Mouse (Mus musculus) T-helper 2 cell (primary cell): ENCODE results near the gene Impdh1.
"Not testable (repeated sequence)": the region's sequence is repeated elsewhere in the genome, so short reads cannot be mapped to it uniquely, and the experiment has no call there.

Experiments used
- in situ Hi-C: fragments of 300-600 bp; cut with MboI, MseI; formaldehyde crosslinking; loops from one replicate; pipeline ENCODE4 v1.15.1; 2025; ENCODE audit warnings: high pct_unique_total_duplicates

The Impdh1 gene

DNA sequence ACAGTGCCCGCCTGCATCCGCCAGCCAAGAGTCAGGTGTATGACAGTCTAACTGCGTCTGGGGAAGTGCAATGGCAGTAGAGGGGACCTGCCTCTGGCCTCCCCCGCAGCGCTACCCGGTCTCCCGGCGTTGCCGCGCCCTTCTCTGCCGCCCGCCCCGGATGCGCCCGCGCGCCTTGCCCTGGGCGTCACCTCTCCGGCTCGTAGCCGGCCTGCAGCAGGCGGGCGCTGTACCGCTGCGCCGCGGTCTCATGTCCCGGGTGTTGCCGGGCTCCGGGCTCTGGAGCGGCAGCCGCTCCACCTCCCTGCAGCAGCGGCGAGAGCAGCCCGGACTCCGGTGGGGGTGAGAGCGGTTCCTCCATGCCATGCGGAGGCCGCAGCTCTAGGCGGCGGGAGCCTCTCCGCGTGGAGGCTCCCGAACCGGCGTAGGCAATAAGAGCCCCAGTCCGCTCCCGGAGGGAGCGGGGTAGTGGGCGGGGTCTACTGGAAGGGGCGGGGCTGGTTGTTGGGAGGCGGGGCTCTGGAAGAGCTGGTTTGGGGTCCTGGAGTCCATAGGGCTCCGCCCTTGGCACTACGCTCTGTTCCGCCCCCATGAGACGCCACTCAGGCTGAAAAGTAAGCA, at the start of gene Impdh1:
Gene Impdh1, minus strand, starts transcription at position 484 of the 621 bp plus-strand sequence.
- in situ Hi-C loops: no loop called here

DNA sequence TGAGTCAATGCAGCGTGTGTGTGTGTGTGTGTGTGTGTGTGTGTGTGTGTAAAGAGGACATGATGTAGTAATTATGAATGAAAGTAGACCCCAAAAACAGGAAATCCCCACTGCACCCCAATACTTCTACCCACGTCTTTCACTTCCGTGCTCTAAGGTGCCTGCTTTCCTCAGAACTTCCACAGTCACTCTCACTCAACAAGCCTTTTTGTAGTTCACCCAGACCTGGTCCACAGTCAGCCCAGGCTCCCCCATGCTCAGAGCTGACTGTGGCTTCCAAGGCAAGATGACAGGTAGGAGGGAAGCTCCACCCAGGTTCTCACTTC, 48.3 kb upstream of the Impdh1 start:
- in situ Hi-C loops: no loop called here

DNA sequence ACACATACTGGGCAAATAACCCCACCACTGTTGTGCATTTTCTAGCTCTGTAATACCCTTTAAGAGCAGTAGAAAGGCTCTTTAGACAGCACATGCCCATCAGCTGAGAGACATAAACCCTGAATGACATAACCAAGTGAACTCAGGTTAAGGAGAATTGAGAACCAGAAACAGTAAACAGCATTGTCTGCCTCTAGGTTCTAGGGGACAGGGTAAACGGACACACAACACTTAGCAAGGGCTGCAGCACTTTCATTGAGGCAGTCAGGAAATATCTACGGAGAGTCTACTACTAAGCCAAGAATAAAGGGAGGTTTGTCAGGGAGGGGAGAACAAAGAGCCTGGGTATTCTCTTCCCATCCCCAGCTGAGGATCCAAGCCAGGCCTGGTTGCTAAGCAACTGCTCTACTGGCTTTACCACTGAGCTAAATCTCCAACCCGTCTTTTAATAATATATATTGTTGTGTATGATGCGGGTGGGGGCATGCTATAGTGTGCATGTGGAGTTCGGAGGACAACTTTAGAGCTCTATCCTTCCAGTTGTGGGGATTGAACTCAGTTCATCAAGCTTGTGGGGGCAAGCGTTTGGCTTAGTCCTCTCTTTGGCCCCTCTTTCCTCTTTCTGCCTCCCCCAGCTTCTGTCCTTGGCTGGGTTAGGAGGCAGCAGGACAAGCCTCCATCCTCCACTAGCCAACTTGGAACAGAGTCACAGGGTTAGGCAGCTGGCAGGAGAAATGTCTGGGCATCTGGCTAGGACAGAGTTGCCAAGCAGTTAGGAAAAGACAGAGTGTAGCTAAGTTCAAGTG, 47.7 kb upstream of the Impdh1 start:
- in situ Hi-C loops: no loop called here

DNA sequence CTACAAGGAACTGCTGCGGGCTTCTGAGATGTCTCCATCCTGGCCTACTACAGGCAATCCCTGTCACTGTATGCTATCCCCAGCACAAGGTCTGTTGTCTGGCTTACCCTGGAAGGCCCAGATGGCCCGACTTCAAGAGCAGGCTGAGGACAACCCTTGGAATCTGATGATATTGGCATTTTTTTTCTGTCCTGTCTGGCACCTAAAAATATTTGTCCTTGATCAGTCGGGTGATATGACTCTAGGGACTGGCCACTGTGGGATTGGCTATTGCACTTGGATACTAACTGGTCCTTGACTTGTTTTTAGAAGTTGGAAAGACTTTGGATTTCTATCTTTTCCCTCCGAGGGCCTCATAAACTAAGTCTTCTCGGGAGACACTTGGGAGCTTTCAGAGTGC, 45.7 kb upstream of the Impdh1 start:
- in situ Hi-C loops: no loop called here

DNA sequence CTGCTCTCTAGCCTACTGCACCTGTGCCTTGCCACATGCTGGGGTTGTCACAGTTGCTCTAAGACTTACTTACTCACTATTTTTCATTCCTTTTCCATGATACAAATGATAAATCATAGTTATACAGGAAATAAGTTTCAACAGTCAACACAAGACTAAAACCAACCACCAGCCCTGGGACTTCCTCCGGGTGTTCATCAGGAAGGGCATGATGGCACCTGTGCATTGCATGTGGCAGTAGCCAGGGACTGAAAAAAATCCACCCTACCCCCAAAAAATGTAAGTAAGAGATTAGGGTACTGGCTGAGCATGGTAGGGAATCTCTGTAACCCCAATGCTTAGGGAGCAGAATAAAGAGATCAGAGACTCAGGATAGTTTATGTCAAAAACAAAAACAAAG, 43.3 kb upstream of the Impdh1 start:
- in situ Hi-C loops: no loop called here

DNA sequence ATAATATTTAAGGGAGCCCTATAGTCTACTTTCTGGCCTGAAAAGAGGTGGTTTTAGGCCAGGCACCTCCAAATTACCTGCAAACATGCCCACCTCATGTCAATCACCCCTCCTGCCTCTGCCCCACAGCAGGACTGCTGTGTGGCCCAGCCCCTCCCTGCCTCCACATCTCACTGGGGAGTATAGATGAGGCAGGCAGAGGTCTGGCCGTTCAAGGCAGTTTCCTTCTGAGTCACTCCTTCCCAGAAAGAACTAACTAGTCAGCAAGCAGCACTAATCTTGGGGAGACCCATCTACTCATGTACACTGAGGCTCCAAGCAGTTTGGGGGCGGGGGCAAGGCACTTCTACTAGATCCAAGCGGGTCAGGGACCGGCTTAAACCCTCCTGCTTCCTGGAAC, 30.9 kb upstream of the Impdh1 start:
- in situ Hi-C loops: no loop called here

DNA sequence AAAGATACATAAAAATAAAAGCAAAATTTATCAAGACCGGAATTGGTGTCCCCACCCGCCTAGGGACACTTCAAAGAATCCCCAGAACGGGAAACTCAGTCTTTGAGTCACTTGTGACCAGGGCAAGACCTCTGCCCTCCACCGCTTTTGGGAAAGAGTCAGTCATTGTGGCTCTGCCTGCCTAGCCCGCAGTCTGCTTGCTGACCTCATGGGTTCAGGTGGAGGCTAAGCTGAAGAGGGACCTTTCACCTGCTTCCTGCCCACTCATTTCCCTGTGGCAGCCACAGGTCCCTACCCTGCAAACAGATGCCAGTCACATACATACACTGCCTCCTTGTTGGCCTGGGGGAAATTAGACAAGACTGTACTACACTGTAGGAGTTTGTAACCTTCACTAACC, 30.4 kb upstream of the Impdh1 start:
- in situ Hi-C loops: no loop called here

DNA sequence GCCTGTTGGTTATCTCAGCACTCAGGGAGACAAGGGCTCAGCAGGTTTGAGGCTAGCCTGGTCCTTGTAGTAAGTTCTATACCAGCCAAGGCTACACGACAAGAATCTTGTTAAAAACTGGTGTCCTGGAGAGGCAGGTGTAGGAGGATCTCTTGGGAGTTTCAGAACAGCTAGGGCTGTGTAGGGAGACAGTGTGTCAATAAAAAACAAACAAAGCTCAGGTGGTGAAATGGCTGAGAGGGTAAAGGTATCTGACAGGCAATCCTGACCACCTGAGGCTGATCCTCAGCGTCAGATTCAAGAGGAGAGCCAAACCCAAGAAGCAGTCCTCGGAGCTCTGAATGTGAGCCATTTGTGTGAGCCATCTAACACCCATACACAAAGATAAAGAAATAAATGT, 30.0 kb upstream of the Impdh1 start:
- in situ Hi-C loops: no loop called here

DNA sequence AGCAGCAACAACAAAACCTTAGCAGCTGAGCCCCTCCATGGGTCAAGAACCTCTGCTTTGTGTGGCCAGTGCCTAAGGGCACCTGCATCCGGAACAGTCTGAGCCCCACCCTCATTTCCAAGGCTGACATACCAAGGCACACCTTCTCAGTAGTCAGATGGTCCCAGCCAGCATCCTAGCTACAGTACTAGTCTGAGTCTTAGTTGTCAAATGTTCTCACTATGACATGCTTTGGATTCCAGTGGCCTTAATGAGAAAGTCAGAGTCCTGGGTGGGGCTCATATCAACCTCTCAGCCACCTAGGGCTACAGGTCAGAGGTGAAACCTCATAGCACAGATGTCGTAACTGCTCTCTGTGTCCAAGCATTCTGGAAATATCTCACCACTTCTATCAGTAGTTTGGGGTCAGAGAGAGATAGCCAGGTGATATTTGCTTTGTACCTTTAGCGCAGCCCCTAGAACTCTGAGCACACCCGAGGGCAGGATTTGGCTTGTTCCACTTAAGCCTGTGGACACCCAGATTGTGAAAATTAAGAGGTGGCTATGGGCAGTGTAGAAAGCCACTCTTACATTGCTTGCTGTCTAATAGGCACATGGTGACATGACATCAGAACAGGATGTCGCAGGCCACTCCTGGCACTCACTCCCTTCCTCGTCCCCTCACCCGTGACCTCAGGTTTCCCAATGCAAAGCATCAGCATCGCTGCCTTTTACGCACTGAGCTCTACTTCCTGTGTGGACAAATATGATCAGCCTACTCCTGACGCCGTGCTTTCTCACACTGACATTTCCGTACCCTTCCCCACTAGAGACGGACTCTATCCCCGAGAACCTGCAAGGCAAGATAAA, 29.3 kb upstream of the Impdh1 start:
- in situ Hi-C loops: no loop called here

DNA sequence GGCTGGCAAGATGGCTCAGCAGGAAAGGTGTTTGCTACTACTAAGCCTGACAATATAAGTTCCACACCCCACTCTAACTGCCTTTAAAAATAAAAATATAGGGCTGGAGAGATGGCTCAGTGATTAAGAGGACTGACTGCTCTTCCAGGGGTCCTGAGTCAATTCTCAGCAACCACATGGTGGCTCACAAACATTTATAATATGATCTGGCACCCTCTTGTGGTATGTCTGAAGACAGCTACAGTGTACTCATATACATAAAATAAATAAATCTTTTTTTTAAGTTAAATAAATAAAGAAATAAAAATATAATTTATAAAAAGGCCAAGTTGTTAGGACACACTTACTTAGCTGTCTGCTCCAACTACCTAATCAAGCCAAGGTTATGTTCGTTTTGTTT, 26.1 kb upstream of the Impdh1 start:
- in situ Hi-C loops: loop anchor here (5.0 kb wide), 1 partner anchor 35 kb away; no protein-coding TSS in a partner anchor

DNA sequence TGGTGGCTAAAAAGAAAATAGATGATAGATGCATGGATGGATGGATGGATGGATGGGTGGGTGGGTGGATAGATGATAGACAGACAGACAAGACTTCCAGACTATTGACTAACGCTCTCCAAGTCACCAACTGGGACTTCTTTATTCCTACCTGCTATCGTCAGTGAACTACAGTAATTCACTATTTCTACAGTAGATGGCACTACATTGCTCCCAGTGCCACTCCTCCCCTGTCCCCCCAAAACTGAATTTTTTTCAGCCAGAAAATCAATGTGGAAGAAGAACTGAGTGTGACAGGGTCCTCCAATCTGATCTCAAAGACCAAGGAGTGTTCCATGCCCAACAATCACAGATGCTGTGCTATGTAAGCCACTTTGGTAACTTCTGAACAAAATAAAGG, 25.5 kb upstream of the Impdh1 start:
- in situ Hi-C loops: loop anchor here (5.0 kb wide), 1 partner anchor 34 kb away; no protein-coding TSS in a partner anchor

DNA sequence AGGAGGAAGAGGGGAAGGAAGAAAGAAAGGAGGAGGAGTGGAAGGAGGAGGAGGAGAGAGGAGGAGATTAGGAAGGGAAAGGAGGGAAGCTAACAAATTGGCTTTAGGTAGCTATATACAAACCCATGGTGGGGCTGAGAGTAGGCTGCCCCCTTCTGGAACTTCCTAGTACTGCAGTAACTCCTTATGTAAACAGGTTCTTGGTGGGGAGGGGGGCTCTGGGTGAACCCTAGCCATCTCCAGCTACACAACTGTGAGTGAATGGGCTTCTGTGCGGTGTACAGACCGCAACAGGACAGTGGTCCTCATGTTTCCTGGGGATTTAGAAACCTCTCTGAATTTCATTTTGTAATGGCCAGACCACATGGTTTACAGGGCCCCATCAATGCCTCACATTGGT, 24.6 kb upstream of the Impdh1 start:
- in situ Hi-C loops: loop anchor here (5.0 kb wide), 1 partner anchor 34 kb away; no protein-coding TSS in a partner anchor

DNA sequence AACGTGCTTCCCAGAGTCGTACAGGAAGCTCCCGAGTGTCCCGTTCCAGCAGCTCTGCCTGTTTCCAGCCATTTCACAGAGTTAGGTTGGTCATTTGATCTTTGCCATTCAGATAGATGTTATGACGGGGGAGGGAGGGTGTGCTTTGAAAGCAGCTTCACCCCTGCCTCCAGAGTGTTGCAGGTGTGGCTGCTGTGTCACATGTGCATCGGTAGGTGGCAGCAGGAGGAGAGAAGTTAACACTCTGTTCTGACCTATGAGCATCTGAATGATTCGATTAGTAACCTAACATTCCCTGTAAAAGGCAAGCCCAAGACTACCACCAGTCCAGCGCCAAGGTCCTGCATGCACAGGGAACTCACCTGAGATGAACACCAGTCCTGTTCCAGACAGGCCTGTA, 18.1 kb upstream of the Impdh1 start:
- in situ Hi-C loops: loop anchor here (5.0 kb wide), 1 partner anchor 43 kb away; the partner anchor contains the start of gene Fam71f2

DNA sequence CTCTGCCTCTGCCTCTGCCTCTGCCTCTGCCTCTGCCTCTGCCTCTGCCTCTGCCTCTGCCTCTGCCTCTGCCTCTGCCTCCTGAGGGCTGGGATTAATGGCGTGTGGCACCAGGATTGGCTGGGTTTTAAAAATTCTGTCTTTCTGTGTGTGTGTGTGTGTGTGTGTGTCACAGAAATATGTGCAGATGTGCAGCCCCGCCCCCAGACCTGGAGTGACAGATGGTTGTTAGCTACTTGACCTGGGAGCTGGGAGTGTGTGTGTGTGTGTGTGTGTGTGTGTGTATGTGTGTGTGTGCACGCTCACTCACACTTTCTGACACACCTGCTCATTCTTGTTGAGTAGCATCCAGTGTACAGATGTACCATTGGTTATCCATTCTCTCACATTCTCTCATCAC, 17.5 kb upstream of the Impdh1 start:
- in situ Hi-C loops: loop anchor here (5.0 kb wide), 1 partner anchor 44 kb away; the partner anchor contains the start of gene Fam71f2

DNA sequence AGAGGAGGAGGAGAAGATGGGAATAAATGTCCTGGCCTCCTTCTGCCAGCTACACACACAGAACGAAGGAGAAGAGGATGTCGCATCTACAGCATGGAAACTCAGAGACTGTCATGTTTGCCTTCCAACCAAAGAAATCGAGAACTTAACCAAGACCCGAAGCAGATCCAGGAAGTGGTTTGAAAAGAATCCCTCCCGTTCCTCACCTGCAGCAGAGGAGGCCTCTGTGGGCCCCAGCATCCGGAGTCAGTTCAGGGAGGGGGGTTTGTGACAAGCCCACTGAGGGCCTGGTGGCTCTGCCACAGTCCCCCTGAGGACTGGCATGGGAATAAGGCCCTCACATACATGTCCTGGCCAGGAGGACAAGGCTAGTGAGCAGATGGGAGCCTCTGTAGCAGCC, 16.2 kb upstream of the Impdh1 start:
- in situ Hi-C loops: loop anchor here (5.0 kb wide), 1 partner anchor 45 kb away; the partner anchor contains the start of gene Fam71f2

DNA sequence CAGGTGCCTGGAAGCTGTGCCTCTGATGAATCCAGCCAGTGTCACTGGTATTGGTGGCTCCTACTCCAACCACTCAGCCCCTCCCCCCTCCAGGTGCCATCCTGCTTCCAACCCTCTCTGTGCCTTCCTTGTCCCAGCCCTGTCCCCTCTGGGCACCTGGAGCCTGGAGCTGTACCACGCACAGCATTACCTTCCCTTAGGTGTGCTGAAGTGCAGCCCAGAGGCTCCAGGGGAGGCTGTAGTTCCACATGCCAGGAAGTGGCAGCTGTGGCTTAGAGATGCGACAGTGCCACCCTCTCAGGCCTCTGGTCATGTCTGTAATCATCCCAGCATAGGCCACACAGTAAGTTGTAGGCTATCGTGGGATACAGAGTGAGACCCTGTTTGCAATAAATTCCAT, 15.6 kb upstream of the Impdh1 start:
- in situ Hi-C loops: loop anchor here (5.0 kb wide), 1 partner anchor 46 kb away; the partner anchor contains the start of gene Fam71f2

DNA sequence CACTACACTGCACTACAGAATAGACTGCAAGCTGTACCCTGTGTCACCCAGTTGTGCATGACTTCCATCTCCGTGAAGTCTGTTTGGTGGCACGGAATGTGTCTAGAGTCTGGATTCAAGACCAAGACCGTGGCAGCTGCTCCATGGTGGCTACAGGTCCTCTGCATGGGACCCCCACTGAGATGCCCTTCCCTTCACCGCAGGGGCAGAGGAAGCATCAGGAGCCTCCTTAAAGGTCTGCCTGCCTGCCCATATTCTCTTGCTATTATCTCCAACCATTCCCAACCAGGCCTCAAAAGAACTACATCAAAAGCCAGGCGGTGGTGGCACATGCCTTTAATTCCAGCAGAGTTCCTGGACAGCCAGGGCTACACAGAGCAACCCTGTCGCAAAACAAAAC, 14.2 kb upstream of the Impdh1 start:
- in situ Hi-C loops: loop anchor here (5.0 kb wide), 1 partner anchor 47 kb away; the partner anchor contains the start of gene Fam71f2

DNA sequence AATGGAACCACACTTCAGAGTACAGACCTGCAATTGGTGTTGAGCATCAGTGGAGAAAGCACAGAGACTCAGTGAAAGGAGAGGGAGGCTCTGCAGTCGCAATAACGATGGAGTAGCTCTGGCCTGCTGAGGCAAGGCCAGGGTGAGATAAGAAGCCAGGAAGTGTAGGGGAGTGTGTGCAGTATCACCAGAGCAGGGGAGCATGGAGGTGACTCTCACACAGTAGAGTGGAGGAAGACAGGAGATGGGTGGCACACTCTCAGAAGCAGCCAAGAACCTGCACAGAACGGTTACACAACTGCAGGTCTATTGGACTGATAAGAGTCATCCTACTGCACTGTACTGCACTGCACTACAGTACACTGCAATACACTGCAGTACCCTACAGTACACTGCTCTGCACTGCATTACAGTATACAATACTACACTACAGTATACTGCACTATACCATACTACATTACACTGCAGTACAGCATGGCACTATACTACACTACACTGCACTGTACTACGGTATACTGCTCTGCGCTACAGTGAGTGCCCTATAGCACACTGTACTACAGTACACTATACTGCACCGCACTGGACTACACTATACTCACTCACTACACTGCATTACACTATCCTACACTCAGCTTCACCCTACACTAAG, 13.2 kb upstream of the Impdh1 start:
- in situ Hi-C loops: no loop called here

DNA sequence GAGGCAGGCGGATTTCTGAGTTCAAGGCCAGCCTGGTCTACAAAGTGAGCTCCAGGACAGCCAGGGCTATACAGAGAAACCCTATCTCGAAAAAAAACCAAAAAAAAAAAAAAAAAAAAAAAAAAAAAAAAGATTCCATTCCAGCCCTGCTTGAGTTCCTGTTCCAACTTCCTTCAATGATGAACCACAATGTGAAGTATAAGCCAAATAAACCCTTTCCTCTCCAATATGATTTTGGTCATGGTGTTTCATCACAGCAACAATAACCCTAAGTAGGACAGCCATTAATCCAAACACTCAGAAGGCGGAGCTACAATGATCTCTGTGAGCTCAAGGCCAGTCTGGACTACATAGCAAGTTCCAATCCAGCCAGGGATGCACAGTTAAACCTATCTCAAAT, 1.6 kb upstream of the Impdh1 start:
- in situ Hi-C loops: not testable (repeated sequence)

DNA sequence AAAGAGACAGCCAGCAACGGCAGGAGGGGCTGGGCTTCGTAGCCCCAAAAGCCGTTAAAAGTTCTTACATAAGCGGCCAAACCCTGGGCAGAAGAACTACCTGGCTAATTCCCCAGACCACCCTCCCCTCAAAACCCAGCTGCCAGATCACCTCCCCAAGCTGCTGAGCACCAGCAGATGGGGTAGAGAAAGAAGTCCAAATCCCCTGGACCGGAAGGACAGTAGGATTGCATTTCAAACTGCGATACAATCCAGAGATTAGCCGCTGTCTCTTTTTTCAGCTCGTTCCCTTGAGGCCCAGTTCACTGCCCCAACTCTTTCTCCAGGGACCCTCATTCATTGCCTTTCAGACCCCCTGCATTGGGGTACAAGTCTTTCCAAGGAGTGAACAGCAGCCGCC, 983 bp downstream of the Impdh1 start:
- in situ Hi-C loops: no loop called here

DNA sequence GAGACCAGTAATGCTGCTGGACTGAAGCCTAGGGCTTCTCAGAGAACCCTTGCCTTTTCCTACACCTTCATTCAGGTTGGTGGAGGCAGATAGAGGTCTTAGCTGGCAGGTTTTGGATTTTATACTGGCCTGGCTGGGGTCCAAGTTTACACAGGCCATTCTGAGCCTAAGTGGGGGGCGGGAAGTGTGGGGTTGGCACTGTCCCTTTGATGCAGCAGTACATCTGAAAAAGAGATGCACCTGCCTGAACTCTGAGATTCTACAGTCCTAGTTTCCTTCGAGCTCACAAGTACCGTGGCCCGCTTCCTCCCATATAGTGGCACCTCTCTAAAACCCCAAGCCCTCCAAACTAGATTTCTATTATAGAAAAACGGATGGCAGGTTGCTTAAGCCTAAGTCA, 1.4 kb downstream of the Impdh1 start:
- in situ Hi-C loops: no loop called here

DNA sequence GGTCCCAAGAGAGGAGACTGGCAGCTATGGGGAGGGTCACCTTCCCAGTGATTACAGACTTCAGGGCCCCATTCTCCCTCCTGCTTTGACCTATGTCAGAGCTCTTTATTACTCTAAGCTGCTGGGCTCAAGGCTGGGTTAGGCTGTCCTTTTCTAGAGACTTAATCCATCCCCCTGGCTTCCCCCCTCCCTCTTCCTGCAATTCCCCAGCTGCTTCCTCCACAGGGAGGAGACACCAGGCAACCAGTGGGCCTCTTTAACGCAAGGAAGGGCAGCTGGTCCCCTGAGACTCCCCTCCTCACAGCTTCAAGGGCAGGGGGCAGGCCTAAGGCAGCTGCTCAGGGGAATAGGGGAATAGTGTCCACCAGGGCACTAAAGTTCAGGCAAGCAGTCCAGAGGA, 1.9 kb downstream of the Impdh1 start:
- in situ Hi-C loops: no loop called here
